Mouse (Mus musculus) ovary, postnatal 10 days (tissue): ENCODE data around the gene Sema3d.

Source experiments
- DNase-seq: peaks from one replicate; pipeline ENCODE4 v3.0.0; 2022; ENCODE audit warnings: low spot score

Gene Sema3d

GRCm38 (mm10) chr5:12383133-12383959 lies at the start of gene Sema3d:
Gene Sema3d, plus strand, starts transcription at chr5:12383385.
- peak; percentile 62 for DNase-seq

GRCm38 (mm10) chr5:12377261-12377660 lies 5.9 kb upstream of the Sema3d start:
- DNase-seq: no peak

GRCm38 (mm10) chr5:12378900-12379299 lies 4.3 kb upstream of the Sema3d start:
- no peak for DNase-seq

GRCm38 (mm10) chr5:12382010-12382409 lies 1.2 kb upstream of the Sema3d start:
- no peak for DNase-seq

- DNase-seq: no peak
Observed at GRCm38 (mm10) chr5:12383960-12384285, 738 bp downstream of the Sema3d start.

- no peak for DNase-seq
Observed at GRCm38 (mm10) chr5:12392667-12393066, 9.5 kb downstream of the Sema3d start.

GRCm38 (mm10) chr5:12399271-12399670 lies 16.1 kb downstream of the Sema3d start:
- DNase-seq: no peak

- DNase-seq: no peak
Observed at GRCm38 (mm10) chr5:12404229-12404628, 21.0 kb downstream of the Sema3d start.

- no peak for DNase-seq
Observed at GRCm38 (mm10) chr5:12412595-12412994, 29.4 kb downstream of the Sema3d start.

- no peak for DNase-seq
Observed at GRCm38 (mm10) chr5:12423264-12423663, 40.1 kb downstream of the Sema3d start.

- DNase-seq: no peak
Observed at GRCm38 (mm10) chr5:12441737-12442136, 58.6 kb downstream of the Sema3d start.

GRCm38 (mm10) chr5:12442176-12443105 lies 59.3 kb downstream of the Sema3d start:
- no peak for DNase-seq

GRCm38 (mm10) chr5:12451089-12451488 lies 67.9 kb downstream of the Sema3d start:
- DNase-seq: no peak

GRCm38 (mm10) chr5:12454946-12455345 lies 71.8 kb downstream of the Sema3d start:
- DNase-seq: no peak

GRCm38 (mm10) chr5:12457509-12457908 lies 74.3 kb downstream of the Sema3d start:
- no peak for DNase-seq

- no peak for DNase-seq
Observed at GRCm38 (mm10) chr5:12467568-12468336, 84.6 kb downstream of the Sema3d start.

- DNase-seq: no peak
Observed at GRCm38 (mm10) chr5:12474904-12475638, 91.9 kb downstream of the Sema3d start.

GRCm38 (mm10) chr5:12475639-12475916 lies 92.4 kb downstream of the Sema3d start:
- no peak for DNase-seq

GRCm38 (mm10) chr5:12487926-12488325 lies 104.7 kb downstream of the Sema3d start:
- DNase-seq: no peak

- DNase-seq: no peak
Observed at GRCm38 (mm10) chr5:12491704-12492103, 108.5 kb downstream of the Sema3d start.

- no peak for DNase-seq
Observed at GRCm38 (mm10) chr5:12498227-12498928, 115.2 kb downstream of the Sema3d start.
